Mouse (Mus musculus) CH12F3 (cell line): ENCODE measurements around the gene Maml2.

Experiments used
- in situ Hi-C: fragments of 300-500 bp; cut with MboI; formaldehyde crosslinking; loops from 2 replicates; pipeline ENCODE4 v1.14.3; 2020; ENCODE audit warnings: low sequenced_read_pairs

Maml2 gene

GRCm38 (mm10) chr9:13525561-13526255 is 228.0 kb downstream of the Maml2 start:
- in situ Hi-C loops, result no loop called here

- in situ Hi-C loops, result no loop called here
These were observed 232.8 kb downstream of the Maml2 start for GRCm38 (mm10) chr9:13530575-13530974.

GRCm38 (mm10) chr9:13533076-13533707 is 235.4 kb downstream of the Maml2 start:
- in situ Hi-C loops, result no loop called here

- in situ Hi-C loops, result no loop called here
These were observed 238.0 kb downstream of the Maml2 start for GRCm38 (mm10) chr9:13535803-13536202.

- in situ Hi-C loops, result no loop called here
These were observed 238.9 kb downstream of the Maml2 start for GRCm38 (mm10) chr9:13536419-13537261.

- in situ Hi-C loops, result no loop called here
These were observed 240.4 kb downstream of the Maml2 start for GRCm38 (mm10) chr9:13538200-13538599.

GRCm38 (mm10) chr9:13539535-13539934 is 241.8 kb downstream of the Maml2 start:
- in situ Hi-C loops, result no loop called here

- in situ Hi-C loops, result no loop called here
These were observed 242.5 kb downstream of the Maml2 start for GRCm38 (mm10) chr9:13540227-13540626.

GRCm38 (mm10) chr9:13540781-13541180 is 243.0 kb downstream of the Maml2 start:
- in situ Hi-C loops, result no loop called here

GRCm38 (mm10) chr9:13543167-13543566 is 245.4 kb downstream of the Maml2 start:
- in situ Hi-C loops, result no loop called here

- in situ Hi-C loops, result no loop called here
These were observed 246.4 kb downstream of the Maml2 start for GRCm38 (mm10) chr9:13544133-13544532.

GRCm38 (mm10) chr9:13545726-13546125 is 248.0 kb downstream of the Maml2 start:
- in situ Hi-C loops, result no loop called here

GRCm38 (mm10) chr9:13549911-13550310 is 252.2 kb downstream of the Maml2 start:
- in situ Hi-C loops, result no loop called here

- in situ Hi-C loops, result no loop called here
These were observed 254.8 kb downstream of the Maml2 start for GRCm38 (mm10) chr9:13552380-13553052.

- in situ Hi-C loops, result no loop called here
These were observed 257.0 kb downstream of the Maml2 start for GRCm38 (mm10) chr9:13554773-13555172.

- in situ Hi-C loops, result no loop called here
These were observed 258.3 kb downstream of the Maml2 start for GRCm38 (mm10) chr9:13555973-13556481.

GRCm38 (mm10) chr9:13556696-13557095 is 258.9 kb downstream of the Maml2 start:
- in situ Hi-C loops, result no loop called here

- in situ Hi-C loops, result no loop called here
These were observed 261.1 kb downstream of the Maml2 start for GRCm38 (mm10) chr9:13558811-13559372.

- in situ Hi-C loops, result no loop called here
These were observed 262.9 kb downstream of the Maml2 start for GRCm38 (mm10) chr9:13560651-13561050.

GRCm38 (mm10) chr9:13561335-13561734 is 263.6 kb downstream of the Maml2 start:
- in situ Hi-C loops, result no loop called here
